Mouse (Mus musculus): ENCODE measurements at regions not wholly inside any gene's neighbourhood (a gene's known extent, or its start where the extent isn't known, plus 50 kb on each side); places are given as distances from the start of the nearest gene placed in this dataset.

DNA sequence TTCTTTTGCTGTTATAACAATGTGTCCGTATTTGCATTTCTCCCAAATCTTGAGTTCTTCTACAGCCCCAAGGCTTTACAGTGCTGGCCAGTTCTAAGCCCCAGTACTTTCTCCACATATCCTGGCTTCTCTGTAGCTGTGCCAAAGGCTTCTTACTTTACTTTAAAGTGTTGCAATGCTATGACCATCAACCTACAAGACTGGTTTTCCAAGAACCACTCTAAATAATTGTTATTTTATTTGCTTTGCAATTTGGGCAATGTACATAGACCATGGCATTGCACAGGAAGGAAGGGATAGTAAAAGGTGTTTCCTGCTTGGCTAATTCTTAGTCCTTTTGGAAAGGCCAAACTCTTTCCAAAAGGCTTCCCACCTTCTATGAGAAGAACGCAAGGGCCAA, 495.4 kb downstream of the Sox2 start:
- 96% methylated on average over 2 of the region's 2 CpGs for WGBS
- peaks cover 5% of the 10 kb centered on the region for H3K4me1 ChIP-seq (ENCODE audit: control insufficient read depth, insufficient read depth, low read length)
- H3K4me3 ChIP-seq (ENCODE audit: insufficient read depth, low read depth, low read length), result no peak overlapping the region
- TF ChIP-seq POLR2A (IDR thresholded peaks at IDR 0.05; ENCODE audit: insufficient read depth, low read depth, low read length) (no peak), CTCF (IDR thresholded peaks at IDR 0.05; ENCODE audit: insufficient read depth, low read depth, low read length) (no peak)
- no peak overlapping the region for H3K27ac ChIP-seq (ENCODE audit: insufficient read depth, low read depth, low read length)

DNA sequence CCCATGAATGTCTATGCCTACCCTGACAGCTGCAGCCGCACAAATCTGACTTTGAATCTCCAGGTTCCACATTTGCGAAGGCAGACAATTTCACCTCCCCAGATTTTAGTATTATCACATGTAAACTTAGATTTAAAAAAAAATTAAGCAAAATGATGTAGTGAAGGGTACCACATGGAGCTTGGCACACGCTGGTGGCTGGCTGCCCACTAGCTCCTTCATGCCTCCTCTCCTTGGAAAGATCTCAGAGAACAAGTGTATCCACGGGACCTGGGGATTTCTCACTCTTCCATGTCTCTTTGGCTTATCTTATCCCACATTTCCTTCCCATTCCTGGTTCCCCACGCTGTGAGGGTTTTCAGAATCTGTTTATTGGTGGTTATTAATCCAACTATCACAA, 496.5 kb downstream of the Sox2 start:
- Histone ChIP-seq H3K4me3 (ENCODE audit: insufficient read depth, low read depth, low read length) (no peak overlapping the region), H3K4me1 (ENCODE audit: control insufficient read depth, insufficient read depth, low read length) (peaks cover 5% of the 10 kb centered on the region), H3K27ac (ENCODE audit: insufficient read depth, low read depth, low read length) (no peak overlapping the region)
- TF ChIP-seq POLR2A (IDR thresholded peaks at IDR 0.05; ENCODE audit: insufficient read depth, low read depth, low read length), result no peak
- no peak for TF ChIP-seq CTCF (IDR thresholded peaks at IDR 0.05; ENCODE audit: insufficient read depth, low read depth, low read length)
- WGBS, result 85% methylated on average over 5 of the region's 5 CpGs

DNA sequence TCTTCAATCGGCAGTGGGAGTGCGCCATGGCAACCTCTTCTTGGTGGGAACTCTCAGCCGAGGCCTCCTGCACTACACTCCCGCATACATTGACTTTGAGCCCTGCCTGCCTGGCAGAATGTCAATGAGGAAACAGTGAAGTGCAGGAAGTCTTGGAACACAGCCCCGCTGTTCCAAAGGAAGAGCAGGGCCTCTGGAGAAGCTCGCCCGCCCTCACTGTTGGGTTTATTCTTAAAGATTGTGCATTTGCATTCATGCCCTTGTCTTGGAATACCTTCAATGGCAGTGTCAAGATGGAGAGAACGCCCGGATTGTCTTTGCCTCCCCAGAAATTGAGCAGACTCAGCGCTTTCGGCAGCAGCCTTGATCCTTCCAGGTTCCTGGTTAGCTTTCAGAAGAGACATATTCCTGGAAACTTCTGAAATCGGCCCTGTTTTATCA, 499.1 kb downstream of the Sox2 start:
- no peak overlapping the region for H3K4me3 ChIP-seq (ENCODE audit: insufficient read depth, low read depth, low read length)
- TF ChIP-seq POLR2A (IDR thresholded peaks at IDR 0.05; ENCODE audit: insufficient read depth, low read depth, low read length), result no peak
- TF ChIP-seq CTCF (IDR thresholded peaks at IDR 0.05; ENCODE audit: insufficient read depth, low read depth, low read length), result no peak
- WGBS, result 42% methylated on average over 12 of the region's 12 CpGs

DNA sequence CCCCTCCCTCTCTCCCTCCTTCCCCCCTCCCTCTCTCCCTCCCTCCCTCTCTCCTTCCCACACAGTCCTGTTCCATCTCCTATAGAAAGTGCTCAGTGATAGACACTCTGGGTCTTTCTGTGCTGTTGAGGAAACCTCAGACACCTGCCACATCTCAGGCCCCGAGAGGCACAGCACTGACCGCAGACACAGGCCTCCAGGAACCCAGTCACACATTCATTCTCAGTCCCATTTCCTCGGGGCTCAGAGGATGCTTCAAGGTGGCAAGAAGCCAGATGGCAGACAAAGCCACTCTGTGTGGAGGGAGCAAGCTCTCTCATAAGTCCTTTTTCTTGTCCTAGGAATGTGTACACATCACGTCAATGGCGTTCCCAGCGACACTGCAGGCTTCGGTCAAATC, 502.0 kb downstream of the Sox2 start:
- Histone ChIP-seq H3K4me1 (ENCODE audit: control insufficient read depth, insufficient read depth, low read length) (peaks cover 8% of the 10 kb centered on the region), H3K27ac (ENCODE audit: insufficient read depth, low read depth, low read length) (no peak overlapping the region), H3K4me3 (ENCODE audit: insufficient read depth, low read depth, low read length) (no peak overlapping the region)
- TF ChIP-seq POLR2A (IDR thresholded peaks at IDR 0.05; ENCODE audit: insufficient read depth, low read depth, low read length), result no peak
- TF ChIP-seq CTCF (IDR thresholded peaks at IDR 0.05; ENCODE audit: insufficient read depth, low read depth, low read length), result no peak
- 68% methylated on average over 7 of the region's 7 CpGs for WGBS

More for the DNA sequence above, 499.1 kb downstream of the Sox2 start:
- no peak overlapping the region for H3K27ac ChIP-seq (ENCODE audit: insufficient read depth, low read depth, low read length)
- H3K4me1 ChIP-seq (ENCODE audit: control insufficient read depth, insufficient read depth, low read length), result peaks cover 8% of the 10 kb centered on the region

DNA sequence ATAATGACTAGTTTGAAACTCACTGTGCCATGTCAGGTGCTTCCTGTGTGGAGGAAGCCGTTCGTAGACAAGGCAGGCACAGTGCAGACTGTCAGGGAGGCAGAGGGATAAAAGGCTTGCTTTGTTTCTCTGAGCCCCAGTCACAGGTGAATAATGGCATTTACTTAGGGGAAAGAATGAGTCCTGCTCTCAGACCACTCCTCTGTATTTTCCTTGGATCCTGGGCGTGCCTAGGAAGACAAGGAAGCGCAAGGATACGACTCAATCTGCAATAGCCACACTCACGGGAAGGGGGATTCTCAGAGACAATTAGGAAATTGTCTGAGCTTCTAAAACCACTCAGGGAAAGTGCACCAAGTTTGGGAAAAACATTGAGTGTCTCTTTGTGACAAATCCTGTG, 504.1 kb downstream of the Sox2 start:
- Histone ChIP-seq H3K27ac (ENCODE audit: insufficient read depth, low read depth, low read length) (no peak overlapping the region), H3K4me3 (ENCODE audit: insufficient read depth, low read depth, low read length) (no peak overlapping the region), H3K4me1 (ENCODE audit: control insufficient read depth, insufficient read depth, low read length) (peaks cover 5% of the 10 kb centered on the region)
- 79% methylated on average over 6 of the region's 6 CpGs for WGBS
- no peak for TF ChIP-seq CTCF (IDR thresholded peaks at IDR 0.05; ENCODE audit: insufficient read depth, low read depth, low read length)
- TF ChIP-seq POLR2A (IDR thresholded peaks at IDR 0.05; ENCODE audit: insufficient read depth, low read depth, low read length), result no peak

DNA sequence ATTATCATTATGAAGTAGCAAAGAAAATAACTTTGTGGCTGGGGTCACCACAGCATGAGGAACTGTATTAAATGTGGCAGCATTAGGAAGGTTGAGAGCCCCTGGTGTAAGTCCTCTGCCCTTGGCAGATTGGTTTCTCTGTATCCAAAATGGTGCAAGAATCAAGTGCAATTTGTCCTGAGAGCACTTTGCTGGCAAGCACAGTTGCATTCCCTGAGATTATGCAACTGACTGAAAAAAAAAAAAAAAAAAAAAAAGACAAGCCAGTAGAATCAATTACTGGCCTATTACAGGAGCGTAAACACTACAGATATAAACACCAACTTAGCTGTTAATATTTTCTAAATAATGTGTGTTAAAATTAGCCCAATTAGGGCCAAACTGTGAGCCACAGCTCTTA, 518.5 kb downstream of the Sox2 start:
- no peak for TF ChIP-seq POLR2A (IDR thresholded peaks at IDR 0.05; ENCODE audit: insufficient read depth, low read depth, low read length)
- no peak for TF ChIP-seq CTCF (IDR thresholded peaks at IDR 0.05; ENCODE audit: insufficient read depth, low read depth, low read length)
- 82% methylated on average over 1 of the region's 1 CpGs for WGBS
- no peaks in the 10 kb centered on the region for H3K4me1 ChIP-seq (ENCODE audit: control insufficient read depth, insufficient read depth, low read length)
- H3K27ac ChIP-seq (ENCODE audit: insufficient read depth, low read depth, low read length), result no peak overlapping the region
- H3K4me3 ChIP-seq (ENCODE audit: insufficient read depth, low read depth, low read length), result no peak overlapping the region

DNA sequence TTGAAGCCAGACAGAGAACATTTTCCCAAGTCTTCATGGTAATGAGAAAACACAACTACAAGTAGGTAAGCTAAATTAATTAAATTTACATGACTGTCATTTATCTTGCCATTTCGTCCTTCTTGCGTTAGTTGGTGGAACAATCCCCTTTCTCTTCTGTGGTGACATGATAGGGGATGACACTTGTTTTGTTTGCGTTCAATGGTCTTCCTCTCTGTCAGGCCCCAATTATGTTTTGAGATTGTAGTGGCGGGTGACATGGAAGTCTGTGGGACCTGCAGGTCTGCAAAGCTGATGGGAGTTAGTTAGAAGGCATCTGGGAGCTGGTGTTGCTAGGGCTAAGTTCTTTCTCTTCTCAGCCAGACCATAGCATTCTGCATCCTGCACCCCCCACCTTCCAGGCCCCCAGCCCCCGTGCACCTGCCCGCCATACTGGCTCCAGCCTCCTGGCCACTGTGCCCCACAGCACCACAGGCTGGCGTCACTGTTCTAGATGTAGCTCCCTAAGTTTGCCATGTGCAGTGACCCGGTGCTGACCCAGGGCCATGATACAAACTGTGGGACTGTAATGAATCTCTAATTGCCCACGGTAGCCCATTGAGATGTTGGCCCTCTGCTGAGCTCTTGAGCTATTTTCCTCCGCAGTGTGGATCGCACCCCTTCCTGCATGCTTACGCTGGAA, 528.7 kb downstream of the Sox2 start:
- Histone ChIP-seq H3K27ac (ENCODE audit: insufficient read depth, low read depth, low read length) (no peak overlapping the region), H3K4me1 (ENCODE audit: control insufficient read depth, insufficient read depth, low read length) (no peaks in the 10 kb centered on the region), H3K4me3 (ENCODE audit: insufficient read depth, low read depth, low read length) (no peak overlapping the region)
- TF ChIP-seq CTCF (IDR thresholded peaks at IDR 0.05; ENCODE audit: insufficient read depth, low read depth, low read length) (no peak), POLR2A (IDR thresholded peaks at IDR 0.05; ENCODE audit: insufficient read depth, low read depth, low read length) (no peak)
- WGBS, result 91% methylated on average over 12 of the region's 12 CpGs

DNA sequence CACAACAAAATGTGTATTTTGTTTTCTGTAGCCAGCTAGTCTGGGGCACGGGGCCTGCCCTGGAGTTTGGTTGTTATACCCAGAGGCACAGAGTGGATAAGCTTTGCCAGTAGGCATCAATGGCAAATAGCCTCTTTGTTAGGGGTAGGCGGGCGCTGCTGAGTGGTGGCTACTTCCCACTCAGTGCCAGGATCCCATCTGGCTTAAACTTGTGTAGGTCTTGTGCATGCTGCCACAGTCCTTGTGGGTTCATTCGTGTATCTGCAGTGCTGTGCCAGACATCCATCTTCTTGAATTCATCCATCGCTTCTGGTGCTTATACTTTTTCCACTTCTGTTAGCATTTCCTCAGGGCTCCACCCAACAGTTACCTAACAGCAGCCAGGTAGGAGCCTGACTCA, 545.4 kb upstream of the Atp11b start:
- no peak overlapping the region for H3K4me3 ChIP-seq (ENCODE audit: insufficient read depth, low read depth, low read length)
- WGBS, result 73% methylated on average over 5 of the region's 5 CpGs
- TF ChIP-seq POLR2A (IDR thresholded peaks at IDR 0.05; ENCODE audit: insufficient read depth, low read depth, low read length) (no peak), CTCF (IDR thresholded peaks at IDR 0.05; ENCODE audit: insufficient read depth, low read depth, low read length) (no peak)
- no peak overlapping the region for H3K27ac ChIP-seq (ENCODE audit: insufficient read depth, low read depth, low read length)
- H3K4me1 ChIP-seq (ENCODE audit: control insufficient read depth, insufficient read depth, low read length), result peaks cover 2% of the 10 kb centered on the region; the same call in 1 of the 2 replicates

DNA sequence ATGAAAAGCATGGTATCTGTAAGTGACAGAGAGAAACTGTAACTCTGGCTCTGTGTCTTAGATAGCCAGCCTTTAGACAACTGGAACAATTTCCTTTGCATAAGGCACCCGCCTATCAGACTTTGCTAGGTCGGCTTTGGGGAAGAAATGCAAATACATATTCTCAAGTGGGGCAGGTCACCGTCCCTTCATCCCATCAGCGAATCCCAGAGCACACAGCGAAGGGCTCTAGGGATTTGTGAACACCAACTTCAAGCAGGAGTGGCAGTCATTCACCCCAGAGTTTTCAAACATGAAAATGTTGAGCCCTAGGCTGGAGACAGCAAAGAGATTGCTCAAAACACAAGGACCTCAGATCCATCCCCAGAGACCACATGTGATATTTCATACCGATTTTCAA, 534.5 kb upstream of the Atp11b start:
- TF ChIP-seq POLR2A (IDR thresholded peaks at IDR 0.05; ENCODE audit: insufficient read depth, low read depth, low read length) (no peak), CTCF (IDR thresholded peaks at IDR 0.05; ENCODE audit: insufficient read depth, low read depth, low read length) (no peak)
- Histone ChIP-seq H3K4me1 (ENCODE audit: control insufficient read depth, insufficient read depth, low read length) (no peaks in the 10 kb centered on the region), H3K27ac (ENCODE audit: insufficient read depth, low read depth, low read length) (no peak overlapping the region), H3K4me3 (ENCODE audit: insufficient read depth, low read depth, low read length) (no peak overlapping the region)
- WGBS, result 91% methylated on average over 6 of the region's 6 CpGs
